Mouse (Mus musculus) heart, embryonic 10.5 days (tissue): ENCODE measurements around the gene Scamp3. TPM values are rescaled to one million over a fixed set of nuclear protein-coding genes. Genes with fewer than 3 reads are reported as not detected.
A peak's percentile ranks its signal among the peaks of the same experiment; 100 is the strongest.

ENCODE experiments used
- DNase-seq: peaks from one replicate; pipeline ENCODE4 v3.0.0-alpha.2; 2017; ENCODE audit warnings: low spot score
- H3K27ac ChIP-seq: fragments of 300-500 bp; sonication (generic); 2 replicates; pipeline ENCODE4 v1.5.1; 2016; ENCODE audit warnings: mild to moderate bottlenecking
- H3K27me3 ChIP-seq: fragments of 300-500 bp; sonication (generic); 2 replicates; pipeline ENCODE4 v1.6.1; 2016; ENCODE audit warnings: mild to moderate bottlenecking; ENCODE audit not compliant: poor library complexity, insufficient read depth, severe bottlenecking
- H3K36me3 ChIP-seq: fragments of 300-500 bp; sonication (generic); 2 replicates; pipeline ENCODE4 v1.6.1; 2016; ENCODE audit warnings: mild to moderate bottlenecking, moderate library complexity
- H3K4me1 ChIP-seq: fragments of 300-500 bp; sonication (generic); 2 replicates; pipeline ENCODE4 v1.6.1; 2016; ENCODE audit warnings: mild to moderate bottlenecking
- H3K4me3 ChIP-seq: fragments of 300-500 bp; sonication (generic); 2 replicates; pipeline ENCODE4 v1.5.1; 2016; ENCODE audit warnings: mild to moderate bottlenecking, moderate library complexity
- H3K9me3 ChIP-seq: fragments of 300-500 bp; sonication (generic); 2 replicates; pipeline ENCODE4 v1.6.1; 2016; ENCODE audit warnings: mild to moderate bottlenecking, moderate library complexity
- WGBS: fragments of 180-500 bp; shearing (Covaris S2); methylation state at CpG from one replicate; pipeline ENCODE4 v1.1.7; 2016; 5-methylcytosine and 5-hydroxymethylcytosine counted together
- polyA plus RNA-seq: library from polyadenylated mRNA; unstranded; fragments of >200 nt; fragmentation: Nextera tagmentation; extraction: Ambion mirVana; gene quantifications from 2 replicates; pipeline ENCODE4 v1.2.1, GENCODE M21; 2016

Scamp3 gene
- polyA plus RNA-seq, 1 experiment from 2014 or later = 115 TPM

DNA sequence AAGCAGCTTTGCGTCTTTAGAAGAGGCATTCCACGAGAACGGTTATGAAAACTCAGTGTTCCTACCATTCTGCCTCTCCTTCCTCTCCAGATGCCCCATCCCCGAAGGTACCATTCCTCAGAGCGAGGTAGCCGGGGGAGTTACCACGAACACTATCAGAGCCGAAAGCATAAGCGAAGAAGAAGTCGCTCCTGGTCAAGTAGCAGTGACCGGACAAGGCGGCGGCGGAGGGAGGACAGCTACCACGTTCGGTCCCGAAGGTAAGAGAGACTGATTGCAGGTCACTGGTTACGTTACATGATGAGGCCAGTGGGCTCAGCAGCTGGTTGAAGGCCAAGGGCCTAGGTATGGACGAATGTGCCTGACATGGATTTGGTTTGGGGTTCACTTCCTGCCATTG is 10.3 kb upstream of the Scamp3 start:
- Histone ChIP-seq H3K4me1 (peaks cover 21% of the 10 kb centered on the region), H3K4me3 (no peak overlapping the region), H3K27ac (no peak overlapping the region), H3K27me3 (no peaks in the 10 kb centered on the region), H3K36me3 (peaks cover 49% of the 10 kb centered on the region), H3K9me3 (no peaks in the 10 kb centered on the region)
- no peak for DNase-seq
- WGBS = 90% methylated on average over 19 of the region's 19 CpGs

DNA sequence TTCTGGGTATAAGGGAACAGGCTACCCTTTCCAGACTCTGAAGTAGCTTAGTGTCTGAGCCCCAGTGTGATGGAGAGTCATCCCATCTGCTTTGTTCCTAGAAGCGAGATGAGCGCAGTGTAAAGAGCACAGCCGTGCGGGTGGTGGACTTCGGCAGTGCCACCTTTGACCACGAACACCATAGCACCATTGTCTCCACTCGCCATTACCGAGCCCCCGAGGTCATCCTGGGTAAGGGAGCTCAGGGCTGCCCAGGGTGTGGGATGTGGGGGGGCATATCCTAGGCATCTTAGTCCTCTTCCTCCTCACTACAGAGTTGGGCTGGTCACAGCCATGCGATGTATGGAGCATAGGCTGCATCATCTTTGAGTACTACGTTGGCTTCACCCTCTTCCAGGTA is 2.4 kb upstream of the Scamp3 start:
- Histone ChIP-seq H3K27me3 (no peaks in the 10 kb centered on the region), H3K4me3 (0 out of 2 replicates have a peak overlapping the region, but pooled peaks have one; percentile 7), H3K4me1 (peaks cover 15% of the 10 kb centered on the region), H3K36me3 (peaks cover 76% of the 10 kb centered on the region), H3K27ac (no peak overlapping the region), H3K9me3 (no peaks in the 10 kb centered on the region)
- 95% methylated on average over 11 of the region's 11 CpGs for WGBS
- DNase-seq = no peak

DNA sequence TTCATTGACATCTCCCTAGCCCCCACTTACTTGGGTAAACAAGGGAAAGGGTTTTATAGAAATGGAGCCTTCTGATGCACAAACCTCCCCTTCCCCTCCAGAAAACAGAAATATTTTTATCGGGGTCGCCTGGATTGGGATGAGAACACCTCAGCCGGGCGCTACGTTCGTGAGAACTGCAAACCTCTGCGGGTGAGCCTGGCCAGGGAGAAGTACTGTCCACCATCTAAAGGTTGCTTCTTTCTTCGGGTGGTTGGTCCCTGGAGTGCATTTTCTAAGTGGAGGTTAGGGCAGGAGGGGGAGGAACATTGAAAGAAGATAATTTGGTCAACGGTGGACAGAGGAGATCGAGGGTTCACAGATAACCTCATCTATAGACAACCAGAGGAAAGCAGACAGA is 1.7 kb upstream of the Scamp3 start:
- H3K27ac ChIP-seq = no peak overlapping the region
- H3K36me3 ChIP-seq = peaks cover 76% of the 10 kb centered on the region
- no peaks in the 10 kb centered on the region for H3K27me3 ChIP-seq
- 91% methylated on average over 10 of the region's 10 CpGs for WGBS
- no peak for DNase-seq
- no peak overlapping the region for H3K4me3 ChIP-seq
- no peaks in the 10 kb centered on the region for H3K9me3 ChIP-seq
- peaks cover 15% of the 10 kb centered on the region for H3K4me1 ChIP-seq

DNA sequence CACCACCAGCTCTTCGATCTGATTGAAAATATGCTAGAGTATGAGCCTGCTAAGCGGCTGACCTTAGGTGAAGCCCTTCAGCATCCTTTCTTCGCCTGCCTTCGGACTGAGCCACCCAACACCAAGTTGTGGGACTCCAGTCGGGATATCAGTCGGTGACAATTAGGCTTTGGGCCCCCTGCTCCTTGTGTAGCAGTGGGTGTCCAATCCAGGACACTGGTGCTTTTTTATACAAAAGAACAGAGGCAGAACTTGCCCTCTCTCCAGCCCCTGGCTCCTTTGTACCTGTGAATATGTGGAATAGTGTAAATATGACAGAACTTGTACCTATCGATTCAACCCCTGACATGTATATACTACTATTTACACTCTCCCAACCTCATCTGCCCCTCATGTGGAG is 852 bp upstream of the Scamp3 start:
- DNase-seq = no peak
- H3K27ac ChIP-seq = no peak overlapping the region
- WGBS = 86% methylated on average over 7 of the region's 7 CpGs

DNA sequence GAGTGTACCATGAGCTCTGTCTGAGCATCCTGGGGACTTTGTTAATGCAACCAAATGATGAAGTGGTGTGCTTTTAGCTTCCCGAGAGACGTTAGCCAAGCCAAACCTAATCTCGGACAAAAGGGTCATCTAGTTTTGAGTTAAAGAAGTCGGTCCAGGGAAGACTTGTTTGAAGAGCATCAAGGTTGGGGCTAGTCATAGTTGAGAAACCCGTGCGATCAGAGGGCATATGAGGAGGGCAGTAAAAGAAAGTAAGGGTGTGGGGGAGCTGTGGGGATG is 773 bp downstream of the Scamp3 start:
- DNase-seq = no peak
- Histone ChIP-seq H3K4me3 (peak overlapping the region; percentile 81), H3K27ac (peak overlapping the region; percentile 89), H3K4me1 (peaks cover 22% of the 10 kb centered on the region), H3K36me3 (peaks cover 73% of the 10 kb centered on the region), H3K9me3 (no peaks in the 10 kb centered on the region), H3K27me3 (no peaks in the 10 kb centered on the region)
- WGBS = 8% methylated on average over 6 of the region's 6 CpGs

More for the DNA sequence above, 852 bp upstream of the Scamp3 start:
- peaks cover 15% of the 10 kb centered on the region for H3K4me1 ChIP-seq
- no peaks in the 10 kb centered on the region for H3K27me3 ChIP-seq
- peak overlapping the region; percentile 15; the same call in 1 of the 2 replicates for H3K4me3 ChIP-seq
- no peaks in the 10 kb centered on the region for H3K9me3 ChIP-seq
- H3K36me3 ChIP-seq = peaks cover 77% of the 10 kb centered on the region

DNA sequence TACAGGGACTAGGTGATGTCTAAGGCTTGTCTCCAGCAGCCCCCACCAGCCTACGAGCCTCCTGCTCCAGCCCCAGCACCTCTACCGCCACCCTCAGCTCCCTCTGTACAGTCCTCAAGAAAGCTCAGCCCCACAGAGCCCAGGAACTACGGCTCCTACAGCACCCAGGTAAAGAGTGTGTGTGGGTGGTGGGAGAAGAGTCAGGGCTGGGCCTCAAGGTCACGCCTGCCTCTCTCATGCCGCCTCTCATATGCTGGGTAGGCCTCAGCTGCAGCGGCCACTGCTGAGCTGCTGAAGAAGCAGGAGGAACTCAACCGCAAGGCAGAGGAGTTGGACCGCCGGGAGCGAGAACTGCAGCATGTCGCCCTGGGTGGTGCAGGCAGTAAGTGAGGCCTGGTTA is 1.8 kb downstream of the Scamp3 start:
- DNase-seq = no peak
- Histone ChIP-seq H3K27ac (0 out of 2 replicates have a peak overlapping the region, but pooled peaks have one; percentile 42), H3K4me1 (peaks cover 32% of the 10 kb centered on the region), H3K9me3 (no peaks in the 10 kb centered on the region), H3K4me3 (0 out of 2 replicates have a peak overlapping the region, but pooled peaks have one; percentile 81), H3K36me3 (peaks cover 63% of the 10 kb centered on the region), H3K27me3 (no peaks in the 10 kb centered on the region)
- WGBS = 93% methylated on average over 11 of the region's 11 CpGs

DNA sequence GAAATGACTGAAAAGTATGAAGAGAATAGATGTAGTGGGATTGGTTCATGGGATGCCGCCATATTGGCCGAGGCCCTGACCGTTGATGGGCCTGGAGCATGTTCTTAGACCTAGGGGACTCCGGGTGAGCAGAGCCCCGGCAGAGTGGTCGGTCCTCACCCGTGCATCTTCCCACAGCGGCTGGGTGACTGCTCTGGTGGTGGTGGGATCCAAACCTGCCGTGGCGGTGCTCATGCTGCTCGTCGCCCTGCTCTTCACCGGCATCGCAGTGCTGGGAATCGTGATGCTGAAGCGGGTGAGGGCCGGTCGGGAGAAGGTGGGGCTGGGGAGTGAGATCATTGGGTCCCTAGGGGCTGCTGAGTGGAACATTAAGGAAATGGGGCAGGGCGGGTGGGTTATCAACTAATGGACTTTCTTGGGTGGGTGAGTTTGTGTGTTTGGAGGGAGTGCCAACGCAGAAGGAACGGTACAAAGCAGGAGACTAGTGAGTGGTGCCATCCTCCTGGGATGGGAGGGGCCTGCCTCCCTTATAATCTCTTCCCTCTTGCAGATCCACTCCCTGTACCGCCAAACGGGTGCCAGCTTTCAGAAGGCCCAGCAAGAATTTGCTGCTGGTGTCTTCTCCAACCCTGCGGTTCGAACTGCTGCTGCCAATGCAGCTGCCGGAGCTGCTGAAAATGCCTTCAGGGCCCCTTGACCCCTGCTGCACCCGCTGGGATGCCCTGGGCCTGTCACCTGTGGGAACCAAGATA is 4.7 kb downstream of the Scamp3 start:
- H3K27ac ChIP-seq = no peak overlapping the region
- peaks cover 54% of the 10 kb centered on the region for H3K4me1 ChIP-seq
- H3K9me3 ChIP-seq = no peaks in the 10 kb centered on the region
- no peak for DNase-seq
- H3K4me3 ChIP-seq = no peak overlapping the region
- 90% methylated on average over 27 of the region's 27 CpGs for WGBS
- peaks cover 3% of the 10 kb centered on the region; the same call in 1 of the 2 replicates for H3K27me3 ChIP-seq
- H3K36me3 ChIP-seq = peaks cover 37% of the 10 kb centered on the region

DNA sequence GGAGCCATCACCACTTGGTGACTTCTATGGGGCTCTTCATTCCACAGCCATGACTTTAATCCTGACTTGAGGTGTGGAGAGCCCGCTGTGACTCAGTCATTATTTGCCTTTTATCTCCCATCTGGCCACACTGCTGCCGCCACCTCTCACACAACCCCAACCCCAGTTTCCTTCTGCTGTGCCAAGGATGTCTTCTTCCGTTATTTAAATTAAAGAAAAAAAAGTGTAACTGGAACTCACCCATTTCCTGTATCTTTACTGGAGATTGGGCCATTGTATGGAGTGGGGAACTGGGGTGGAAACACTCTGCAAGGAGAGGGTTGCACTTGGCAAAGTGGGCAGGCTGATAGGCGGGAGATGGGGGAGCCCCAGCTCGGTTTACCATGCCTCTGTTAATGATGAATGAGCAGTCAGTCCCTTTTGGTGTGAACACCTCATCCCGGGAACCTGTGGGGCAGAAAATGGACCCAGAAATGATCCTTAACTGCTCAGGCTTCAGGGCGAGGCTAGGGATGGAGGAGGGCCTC is 5.3 kb downstream of the Scamp3 start:
- no peaks in the 10 kb centered on the region for H3K9me3 ChIP-seq
- WGBS = 50% methylated on average over 7 of the region's 7 CpGs
- peaks cover 10% of the 10 kb centered on the region; the same call in 1 of the 2 replicates for H3K27me3 ChIP-seq
- peaks cover 37% of the 10 kb centered on the region for H3K36me3 ChIP-seq
- no peak for DNase-seq
- H3K4me1 ChIP-seq = peaks cover 61% of the 10 kb centered on the region
- peak overlapping the region; percentile 92; the same call in 1 of the 2 replicates for H3K27ac ChIP-seq
- peak overlapping the region; percentile 80 for H3K4me3 ChIP-seq

DNA sequence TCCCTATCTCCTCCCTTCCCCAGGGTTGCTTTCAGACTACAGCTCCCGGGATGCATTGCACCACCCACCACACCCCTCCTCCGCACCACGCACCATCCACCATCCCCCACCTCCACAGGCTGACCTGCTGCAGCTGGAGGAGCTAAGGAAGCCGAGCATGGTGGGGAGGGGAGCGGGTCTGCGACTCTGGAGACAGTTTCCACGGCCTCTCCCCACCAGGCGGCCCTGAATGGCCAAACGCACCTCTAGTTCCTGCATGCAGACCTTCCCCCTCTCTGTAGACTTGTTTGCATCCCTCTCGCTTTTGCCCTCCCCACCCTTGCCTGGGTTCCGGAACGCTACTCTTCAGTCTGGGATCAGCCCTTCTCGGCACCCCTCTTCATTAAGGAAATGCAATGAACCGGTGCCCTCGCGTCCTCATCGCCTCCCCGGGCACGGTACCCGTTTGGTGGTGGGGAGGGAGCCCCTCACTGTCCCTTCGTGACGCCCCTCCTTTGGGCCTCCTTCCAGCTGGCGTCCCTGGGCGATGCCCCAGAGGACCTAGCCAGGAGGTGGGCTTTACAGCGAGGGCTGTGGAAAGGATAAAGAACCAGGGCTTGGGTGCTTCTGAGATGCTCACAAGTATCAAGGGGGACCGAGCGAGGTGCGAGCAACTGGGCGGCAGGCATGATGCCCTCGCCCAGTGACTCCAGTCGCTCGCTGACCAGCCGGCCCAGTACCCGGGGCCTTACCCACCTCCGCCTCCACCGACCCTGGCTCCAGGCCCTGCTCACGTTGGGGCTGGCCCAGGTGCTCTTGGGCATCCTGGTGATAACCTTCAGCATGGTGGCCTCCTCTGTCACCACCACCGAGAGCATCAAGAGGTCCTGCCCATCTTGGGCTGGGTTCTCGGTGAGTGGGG is 6.0 kb downstream of the Scamp3 start, which contains the start of gene Fam189b:
Gene Fam189b (plus strand): TSS at position 86 of the 901 bp plus-strand sequence.
- peaks cover 41% of the 10 kb centered on the region for H3K36me3 ChIP-seq
- peak within 1 kb of the TSS; percentile 80 for H3K4me3 ChIP-seq
- H3K27ac ChIP-seq = peak within 1 kb of the TSS; percentile 92
- peak; percentile 97 for DNase-seq
- H3K4me1 ChIP-seq = peaks cover 63% of the 10 kb centered on the region
- H3K9me3 ChIP-seq = no peaks in the 10 kb centered on the region
- 6% methylated on average over 39 of the region's 39 CpGs for WGBS
- peaks cover 17% of the 10 kb centered on the region; the same call in 1 of the 2 replicates for H3K27me3 ChIP-seq

DNA sequence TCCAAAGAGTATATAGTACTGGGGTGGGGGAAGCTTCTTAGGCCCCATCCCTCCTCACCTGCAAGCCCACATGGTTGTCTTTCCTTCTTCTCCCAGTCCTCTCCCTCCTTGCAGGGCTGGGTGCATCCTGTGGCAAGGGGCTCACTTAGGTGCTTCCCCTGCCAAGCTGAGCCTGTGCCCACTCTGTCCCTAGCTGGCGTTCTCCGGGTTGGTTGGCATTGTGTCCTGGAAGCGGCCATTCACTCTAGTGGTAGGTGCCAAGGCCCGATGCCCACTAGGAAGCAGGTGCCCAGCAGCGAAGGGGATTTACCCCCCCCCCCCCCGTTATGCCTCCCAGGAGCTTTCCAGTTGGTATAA is 6.7 kb downstream of the Scamp3 start:
- H3K27ac ChIP-seq = peak overlapping the region; percentile 92
- no peak for DNase-seq
- WGBS = 70% methylated on average over 6 of the region's 6 CpGs
- no peaks in the 10 kb centered on the region for H3K9me3 ChIP-seq
- peak overlapping the region; percentile 80 for H3K4me3 ChIP-seq
- H3K27me3 ChIP-seq = peaks cover 23% of the 10 kb centered on the region; the same call in 1 of the 2 replicates
- H3K4me1 ChIP-seq = peaks cover 62% of the 10 kb centered on the region
- H3K36me3 ChIP-seq = peaks cover 44% of the 10 kb centered on the region

DNA sequence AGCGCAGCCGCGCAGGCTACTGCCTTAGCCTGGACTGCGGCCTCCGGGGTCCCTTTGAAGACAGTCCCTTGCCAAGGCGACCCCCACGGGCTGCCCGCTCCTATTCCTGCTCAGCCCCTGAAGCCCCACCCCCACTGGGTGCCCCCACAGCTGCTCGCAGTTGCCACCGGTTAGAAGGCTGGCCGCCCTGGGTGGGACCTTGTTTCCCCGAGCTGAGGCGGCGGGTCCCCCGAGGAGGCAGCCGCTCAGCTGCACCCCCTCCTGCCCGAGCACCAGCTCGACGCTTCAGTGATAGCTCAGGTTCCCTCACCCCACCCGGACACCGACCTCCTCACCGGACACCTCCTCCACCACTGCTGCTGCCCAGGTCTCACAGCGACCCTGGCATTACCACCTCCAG is 9.9 kb downstream of the Scamp3 start:
- no peak for DNase-seq
- WGBS = 41% methylated on average over 23 of the region's 23 CpGs
- peaks cover 23% of the 10 kb centered on the region; the same call in 1 of the 2 replicates for H3K27me3 ChIP-seq
- H3K36me3 ChIP-seq = peaks cover 12% of the 10 kb centered on the region
- H3K4me1 ChIP-seq = peaks cover 57% of the 10 kb centered on the region
- H3K9me3 ChIP-seq = no peaks in the 10 kb centered on the region
- H3K27ac ChIP-seq = peak overlapping the region; percentile 2; the same call in 1 of the 2 replicates
- H3K4me3 ChIP-seq = peak overlapping the region; percentile 15; the same call in 1 of the 2 replicates

DNA sequence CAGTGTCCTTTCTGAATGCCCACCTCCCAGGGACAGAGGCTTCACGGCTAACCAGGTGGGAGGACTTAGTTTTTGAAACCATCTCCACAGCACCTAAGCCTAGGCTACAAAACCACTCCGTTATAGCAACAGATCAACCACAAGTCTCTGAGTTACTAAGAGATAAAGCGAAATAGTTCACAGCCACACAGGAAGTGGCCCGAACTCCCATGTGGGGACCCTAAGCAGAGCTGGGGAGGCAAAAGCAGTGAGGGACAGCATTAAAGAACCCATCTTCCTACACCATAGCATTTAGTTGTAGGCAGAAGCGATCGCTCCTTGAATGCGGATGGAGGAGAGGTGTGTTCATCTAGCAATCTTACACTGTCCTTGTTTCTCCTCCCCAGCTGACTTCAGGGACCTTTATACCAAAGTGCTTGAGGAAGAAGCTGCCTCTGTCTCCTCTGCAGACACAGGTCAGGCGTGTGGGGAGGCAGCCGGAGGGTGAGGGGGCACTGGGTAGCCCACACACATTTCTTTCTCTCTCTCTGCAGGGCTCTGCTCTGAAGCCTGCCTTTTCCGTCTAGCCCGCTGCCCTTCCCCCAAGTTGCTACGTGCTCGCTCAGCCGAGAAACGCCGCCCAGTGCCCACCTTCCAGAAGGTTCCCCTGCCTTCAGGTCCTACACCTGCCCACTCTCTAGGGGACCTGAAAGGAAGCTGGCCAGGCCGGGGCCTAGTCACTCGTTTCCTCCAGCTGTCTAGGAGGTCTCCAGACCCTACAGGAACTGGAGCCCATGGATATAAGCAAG is 10.6 kb downstream of the Scamp3 start:
- H3K4me1 ChIP-seq = peaks cover 52% of the 10 kb centered on the region
- WGBS = 70% methylated on average over 18 of the region's 18 CpGs
- H3K4me3 ChIP-seq = no peak overlapping the region
- H3K9me3 ChIP-seq = no peaks in the 10 kb centered on the region
- H3K27me3 ChIP-seq = peaks cover 23% of the 10 kb centered on the region; the same call in 1 of the 2 replicates
- DNase-seq = no peak
- peaks cover 9% of the 10 kb centered on the region for H3K36me3 ChIP-seq
- H3K27ac ChIP-seq = 0 out of 2 replicates have a peak overlapping the region, but pooled peaks have one; percentile 2
